Mouse (Mus musculus): Measurements from ENCODE around the gene Bbip1.

The Bbip1 gene

DNA sequence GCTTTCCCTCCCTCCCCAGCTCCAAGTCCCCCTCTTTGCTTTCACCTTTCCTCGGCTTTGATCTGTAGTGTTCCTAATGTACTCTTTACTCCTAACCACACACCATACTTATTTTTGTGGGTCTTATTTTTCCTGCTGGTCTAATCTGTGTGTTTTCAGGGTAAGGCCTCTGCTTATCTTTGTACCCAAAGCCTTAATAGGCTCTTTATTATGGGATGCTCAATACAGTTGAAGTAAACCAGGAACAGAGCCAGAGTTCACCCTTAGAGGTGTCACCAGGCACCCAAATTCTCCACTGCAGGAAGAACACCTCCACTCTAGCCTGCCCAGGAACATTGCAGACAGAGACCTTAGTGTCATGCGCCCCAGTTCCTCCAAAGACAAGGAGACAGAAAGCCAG is 52.9 kb downstream of the Bbip1 start:
- no peak for DNase-seq (ENCODE audit: low read depth, low spot score)

- no peak for DNase-seq (ENCODE audit: low read depth, low spot score)
These were observed 53.6 kb downstream of the Bbip1 start for GRCm38 (mm10) chr19:53890781-53891251.

DNA sequence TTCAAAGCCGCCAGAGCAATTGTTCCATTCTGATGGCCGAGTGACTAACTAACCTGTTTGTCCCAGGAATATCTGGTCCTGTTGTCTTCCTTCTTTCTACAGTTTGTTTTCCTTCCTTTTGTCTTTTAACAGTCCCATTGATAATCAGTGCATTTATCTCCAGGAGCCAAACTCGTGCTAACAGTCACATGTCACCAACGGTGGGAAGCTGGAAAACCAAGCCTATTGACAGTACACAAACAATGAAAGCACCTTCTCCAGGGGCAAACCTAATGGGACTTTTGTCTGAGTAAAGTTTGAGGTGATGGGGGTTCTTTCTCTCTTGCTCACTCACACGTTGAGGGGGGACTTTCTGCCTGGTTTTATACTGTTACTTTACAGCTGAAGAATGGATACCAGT is 54.2 kb downstream of the Bbip1 start:
- DNase-seq (ENCODE audit: low read depth, low spot score): no peak

DNA sequence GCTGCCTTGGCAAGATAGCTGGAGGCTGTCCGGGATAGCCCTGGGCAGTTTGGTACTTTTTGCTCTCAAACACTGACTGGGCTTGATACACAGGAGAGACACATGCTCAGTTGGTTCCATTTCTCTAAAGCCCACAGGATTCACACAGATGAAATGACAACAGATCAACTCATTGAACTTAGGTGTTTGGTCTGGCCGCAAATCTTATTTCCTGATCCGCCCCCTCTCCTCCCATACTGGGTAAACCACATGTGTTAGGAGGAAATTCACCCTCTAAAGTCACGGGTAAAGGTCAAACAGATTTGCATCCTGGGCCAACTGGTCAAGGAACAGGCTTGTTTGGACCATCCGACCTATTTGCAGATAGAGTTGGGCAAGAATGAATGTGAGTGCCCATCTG is 54.9 kb downstream of the Bbip1 start:
- DNase-seq (ENCODE audit: low read depth, low spot score): no peak

GRCm38 (mm10) chr19:53888331-53888730 is 56.1 kb downstream of the Bbip1 start:
- no peak for DNase-seq (ENCODE audit: low read depth, low spot score)

GRCm38 (mm10) chr19:53887822-53888221 is 56.6 kb downstream of the Bbip1 start:
- DNase-seq (ENCODE audit: low read depth, low spot score): no peak

- DNase-seq (ENCODE audit: low read depth, low spot score): no peak
These were observed 57.7 kb downstream of the Bbip1 start for GRCm38 (mm10) chr19:53886576-53887370.

GRCm38 (mm10) chr19:53885450-53885849 is 59.0 kb downstream of the Bbip1 start:
- DNase-seq (ENCODE audit: low read depth, low spot score): no peak

DNA sequence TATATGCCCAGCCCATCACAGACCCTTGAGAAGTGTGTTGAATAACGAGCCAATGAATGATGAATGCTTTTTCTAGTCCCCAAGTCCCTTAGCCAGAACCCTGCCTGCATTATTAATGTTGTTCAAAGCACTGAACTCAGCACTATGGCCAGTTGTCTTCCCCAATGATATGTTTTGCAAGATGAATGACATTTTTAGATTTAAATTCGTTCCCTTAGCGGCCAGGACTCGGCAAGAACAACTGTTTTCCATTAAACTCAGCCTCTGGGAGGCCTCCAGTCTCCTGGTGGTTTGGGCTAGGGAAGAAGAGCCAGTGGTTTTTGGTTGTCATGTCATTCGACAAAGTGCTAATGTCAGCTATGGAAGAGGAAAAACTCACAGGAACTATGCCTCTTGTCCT is 62.6 kb downstream of the Bbip1 start:
- no peak for DNase-seq (ENCODE audit: low read depth, low spot score)

- no peak for DNase-seq (ENCODE audit: low read depth, low spot score)
These were observed 64.0 kb downstream of the Bbip1 start for GRCm38 (mm10) chr19:53880460-53880859.

Measured in embryo, embryonic 11.5 days (tissue).